ENCODE assay signal across 24 mouse cellular contexts in the genomic region with DNA sequence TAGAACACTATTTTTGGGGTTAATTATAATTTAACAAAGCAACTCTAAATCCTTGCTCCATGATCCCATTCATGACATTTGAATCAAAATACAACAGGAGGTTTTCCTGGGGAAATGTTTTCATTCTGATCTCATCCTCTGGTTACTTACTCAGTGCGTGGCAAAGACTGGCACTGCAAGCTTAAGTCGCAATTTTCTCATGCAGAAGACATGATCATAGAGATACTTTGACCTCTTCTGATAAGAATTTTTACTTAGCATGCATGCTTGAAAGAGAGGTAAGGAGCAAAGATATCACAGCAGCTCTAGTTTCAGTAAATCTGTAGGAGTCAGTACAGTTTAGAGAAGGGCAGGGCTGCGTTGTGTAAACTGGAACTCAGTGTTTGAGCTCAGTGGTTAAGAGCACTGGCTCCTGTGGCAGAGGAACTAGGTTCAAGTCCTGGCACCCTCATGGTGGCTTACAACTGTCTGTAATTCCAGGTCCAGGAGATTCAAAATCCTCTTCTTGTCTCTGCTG. TPM values are rescaled to one million over a fixed set of nuclear protein-coding genes. Genes with fewer than 3 reads are reported as not detected.
DNase-seq lines count a peak whose midpoint lies in the region; ATAC-seq and TF ChIP-seq lines count a peak whose summit lies in the region.
"Had no signal": no experiment of that assay in that cellular context is flagged by ENCODE, and none has a peak within 500 bp of the region (broad histone marks: within the 10 kb centered on the region; RNA-seq: fewer than 3 reads in every experiment).

No protein-coding gene starts in this region.

- H3K4me2 ChIP-seq in heart, embryonic 12.5 days: 0 out of 2 replicates have a peak overlapping the region, but pooled peaks have one; percentile 18
- H3K4me2 ChIP-seq in CH12.LX (ENCODE audit: insufficient read depth, low read depth, poor library complexity, severe bottlenecking): 0 out of 2 replicates have a peak overlapping the region, but pooled peaks have one; percentile 21
- H3K4me2 ChIP-seq in intestine, postnatal 0 days (replicated peaks; ENCODE audit: low read depth): peak overlapping the region; percentile 55
- H3K4me2 ChIP-seq: embryonic facial prominence, embryonic 12.5 days had no signal

- no peak overlapping the region for H3K9ac ChIP-seq in heart, embryonic 12.5 days
- no peak overlapping the region for H3K9ac ChIP-seq in CH12.LX (ENCODE audit: insufficient read depth, low read depth)
- H3K9ac ChIP-seq in intestine, postnatal 0 days (ENCODE audit: low read depth, low read length): no peak overlapping the region
- H3K9ac ChIP-seq: embryonic facial prominence, embryonic 12.5 days; limb, embryonic 13.5 days had no signal

- no peaks in the 10 kb centered on the region for H3K36me3 ChIP-seq in heart, embryonic 12.5 days
- H3K36me3 ChIP-seq in CH12.LX (replicated peaks in 1 of 2; ENCODE audit: control insufficient read depth in 1 of 2, insufficient read depth in 1 of 2, low read length in 1 of 2): no peaks in the 10 kb centered on the region
- H3K36me3 ChIP-seq in intestine, postnatal 0 days (ENCODE audit: control insufficient read depth, insufficient read depth): no peaks in the 10 kb centered on the region
- H3K36me3 ChIP-seq: embryonic facial prominence, embryonic 12.5 days; hindbrain, embryonic 10.5 days; limb, embryonic 13.5 days had no signal

- in situ Hi-C loops in CH12.LX (cut with MboI; ENCODE audit: low pct_ligation_motif_present, low pct_unique_long_range_greater_than_20kb, low sequenced_read_pairs): no loop called here

- dilution Hi-C loops in CH12.LX (cut with MboI; ENCODE audit: extremely low pct_ligation_motif_present, extremely low pct_unique_long_range_greater_than_20kb, low sequenced_read_pairs): no loop called here

- no peak for ATAC-seq in heart, embryonic 12.5 days (ENCODE audit: insufficient number of reproducible peaks, low FRiP score)
- peak; percentile 68 for ATAC-seq in intestine, postnatal 0 days
- ATAC-seq: forebrain, embryonic 14.5 days; hindbrain, postnatal 0 days; midbrain, embryonic 16.5 days had no signal

- no peak for DNase-seq in heart, postnatal 36 days
- DNase-seq in layer of hippocampus, adult 2 months (ENCODE audit: low spot score in 2 of 2): no peak
- DNase-seq in layer of hippocampus, adult 18-20 months (ENCODE audit: low spot score in 2 of 2): no peak
- DNase-seq in CH12.LX (ENCODE audit: extremely low read depth): no peak
- DNase-seq in left cerebral cortex, adult 18-20 months (ENCODE audit: low spot score in 2 of 2): no peak
- DNase-seq in right cerebral cortex, postnatal 10 days (ENCODE audit: low spot score in 2 of 2): no peak
- DNase-seq: adrenal gland, adult 8-10 months; cerebellum, adult 9-11 months; gastrocnemius, postnatal 36 days; kidney, adult 8-10 months; kidney, postnatal 14 days; layer of hippocampus, adult 9-11 months; lung, postnatal 14 days; thymus, postnatal 36 days had no signal

- no peaks in the 10 kb centered on the region for H3K9me3 ChIP-seq in heart, embryonic 12.5 days (replicated peaks)
- H3K9me3 ChIP-seq in CH12.LX (replicated peaks; ENCODE audit: low read length): no peaks in the 10 kb centered on the region
- no peaks in the 10 kb centered on the region for H3K9me3 ChIP-seq in intestine, postnatal 0 days (ENCODE audit: control insufficient read depth)
- H3K9me3 ChIP-seq: embryonic facial prominence, embryonic 12.5 days; hindbrain, embryonic 10.5 days; limb, embryonic 13.5 days; megakaryocyte, embryonic 14.5 days had no signal

- no peak for TF ChIP-seq RAD21 in CH12.LX (IDR thresholded peaks at IDR 0.05; ENCODE audit: low read depth, low read length)

- H3K79me2 ChIP-seq in CH12.LX (replicated peaks; ENCODE audit: control insufficient read depth, extremely low read depth, insufficient read depth, poor library complexity, severe bottlenecking): no peaks in the 10 kb centered on the region

- no peak for TF ChIP-seq CTCF in layer of hippocampus, adult 2 months (conservative IDR thresholded peaks at IDR 0.05)
- TF ChIP-seq CTCF in CH12.LX (conservative IDR thresholded peaks at IDR 0.05 in 1 of 2, IDR thresholded peaks at IDR 0.05 in 1 of 2; ENCODE audit: low read depth in 2 of 2, low read length in 2 of 2): no peak
- TF ChIP-seq CTCF in intestine, postnatal 0 days (IDR thresholded peaks at IDR 0.05; ENCODE audit: low read depth): no peak

- no peaks in the 10 kb centered on the region for H3K27me3 ChIP-seq in heart, embryonic 12.5 days (replicated peaks)
- H3K27me3 ChIP-seq in CH12.LX (replicated peaks): no peaks in the 10 kb centered on the region
- H3K27me3 ChIP-seq in intestine, postnatal 0 days (replicated peaks; ENCODE audit: control insufficient read depth, insufficient read depth, low read length): no peaks in the 10 kb centered on the region
- H3K27me3 ChIP-seq: embryonic facial prominence, embryonic 12.5 days; limb, embryonic 13.5 days; megakaryocyte, embryonic 14.5 days had no signal

- no peak overlapping the region for H3K4me3 ChIP-seq in heart, embryonic 12.5 days
- H3K4me3 ChIP-seq in layer of hippocampus, adult 2 months: peak overlapping the region; percentile 11; the same call in 1 of the 2 replicates
- H3K4me3 ChIP-seq in CH12.LX (replicated peaks in 1 of 3; ENCODE audit: low read depth in 2 of 3, low read length in 2 of 3, poor library complexity in 1 of 3): no peak overlapping the region
- peak overlapping the region; percentile 26 for H3K4me3 ChIP-seq in intestine, postnatal 0 days (ENCODE audit: low read depth, low read length)
- H3K4me3 ChIP-seq: embryonic facial prominence, embryonic 12.5 days; hindbrain, embryonic 10.5 days; limb, embryonic 13.5 days; megakaryocyte, embryonic 14.5 days had no signal

- H3K4me1 ChIP-seq in heart, embryonic 12.5 days (replicated peaks): no peaks in the 10 kb centered on the region
- no peaks in the 10 kb centered on the region for H3K4me1 ChIP-seq in CH12.LX (ENCODE audit: control insufficient read depth in 1 of 2, insufficient read depth in 2 of 2)
- no peaks in the 10 kb centered on the region for H3K4me1 ChIP-seq in intestine, postnatal 0 days (replicated peaks; ENCODE audit: control insufficient read depth, insufficient read depth, low read length)
- H3K4me1 ChIP-seq: embryonic facial prominence, embryonic 12.5 days; hindbrain, embryonic 10.5 days; megakaryocyte, embryonic 14.5 days had no signal

- peak overlapping the region; percentile 32; the same call in 1 of the 2 replicates for H3K27ac ChIP-seq in heart, embryonic 12.5 days (ENCODE audit: poor library complexity, severe bottlenecking)
- 0 out of 2 replicates have a peak overlapping the region, but pooled peaks have one; percentile 7 for H3K27ac ChIP-seq in layer of hippocampus, adult 2 months
- no peak overlapping the region for H3K27ac ChIP-seq in CH12.LX (ENCODE audit: insufficient read depth, low read depth)
- no peak overlapping the region for H3K27ac ChIP-seq in intestine, postnatal 0 days (ENCODE audit: low read depth, low read length)
- H3K27ac ChIP-seq: embryonic facial prominence, embryonic 12.5 days; hindbrain, embryonic 10.5 days; limb, embryonic 13.5 days had no signal

- 54% methylated on average over 3 of the region's 3 CpGs for WGBS in heart, embryonic 12.5 days
- WGBS in intestine, postnatal 0 days: 28% methylated on average over 3 of the region's 3 CpGs

- no peak for TF ChIP-seq EP300 in CH12.LX (IDR thresholded peaks at IDR 0.05; ENCODE audit: low read length)

- intact Hi-C loops in heart, postnatal 36 days (cut with DNase I): no loop called here

- TF ChIP-seq POLR2A in CH12.LX (IDR thresholded peaks at IDR 0.05; ENCODE audit: low read depth, low read length): no peak

TF ChIP-seq in CH12.LX, 34 proteins besides CTCF, POLR2A, EP300 and RAD21:
- TF ChIP-seq MAFK (IDR thresholded peaks at IDR 0.05; ENCODE audit: insufficient replicate concordance, low read length): no peak
- no peak for TF ChIP-seq BHLHE40 (IDR thresholded peaks at IDR 0.05; ENCODE audit: low read depth, low read length)
TF ChIP-seq in CH12.LX: peak in this region for 0.

RNA-seq across cellular contexts. Expression of gene Akr1c14, which starts 11.5 kb away (rescaled TPM):
- 1.9 and 2.4 TPM in 2 replicates for polyA plus RNA-seq in heart, embryonic 12.5 days (2016; fragmentation: Nextera tagmentation; extraction: Ambion mirVana)
- total RNA-seq in heart, postnatal 36 days (2021): 1 to 10 TPM; 6.8 to 7.9 TPM
- total RNA-seq in layer of hippocampus, adult 2 months (2021): 1 to 10 TPM in 1 of 2 experiments, under 1 TPM in 1; 0.88 to 1.1 TPM
- under 1 TPM; 0.72 to 0.74 TPM for total RNA-seq in layer of hippocampus, adult 18-20 months (2021)
- total RNA-seq in CH12.LX (2012; rRNA removed) (not detected in 2 replicates), CH12.LX (2014; rRNA removed) (not detected in 2 replicates)
- not detected in 2 replicates for polyA plus RNA-seq in CH12.LX (2012; ENCODE audit: insufficient read length, low read depth)
- 8.5 and 11.0 TPM in 2 replicates for polyA plus RNA-seq in intestine, postnatal 0 days (2015; fragmentation: Nextera tagmentation; extraction: Ambion mirVana)
- total RNA-seq in left cerebral cortex, adult 18-20 months (2021): 1 to 10 TPM; 1.0 to 1.5 TPM
- total RNA-seq: neutrophil, adult 5-6 weeks had no signal

Comparison
In these comparisons a context has a peak if more than half of its experiments do, and no peak if none do; other contexts are left out.
1. H3K27ac ChIP-seq: peak in heart, embryonic 12.5 days (single experiment) and layer of hippocampus, adult 2 months (single experiment); none in CH12.LX (single experiment) and intestine, postnatal 0 days (single experiment).
2. H3K4me3 ChIP-seq: peak in layer of hippocampus, adult 2 months (single experiment) and intestine, postnatal 0 days (single experiment); none in heart, embryonic 12.5 days (single experiment) and CH12.LX (0 of 3).
3. Peak in every context shown above with its lines, with median percentiles within 50 percentile points of each other: H3K4me2 ChIP-seq.